9 mouse cellular contexts compared by ENCODE assay signal in the genomic region with DNA sequence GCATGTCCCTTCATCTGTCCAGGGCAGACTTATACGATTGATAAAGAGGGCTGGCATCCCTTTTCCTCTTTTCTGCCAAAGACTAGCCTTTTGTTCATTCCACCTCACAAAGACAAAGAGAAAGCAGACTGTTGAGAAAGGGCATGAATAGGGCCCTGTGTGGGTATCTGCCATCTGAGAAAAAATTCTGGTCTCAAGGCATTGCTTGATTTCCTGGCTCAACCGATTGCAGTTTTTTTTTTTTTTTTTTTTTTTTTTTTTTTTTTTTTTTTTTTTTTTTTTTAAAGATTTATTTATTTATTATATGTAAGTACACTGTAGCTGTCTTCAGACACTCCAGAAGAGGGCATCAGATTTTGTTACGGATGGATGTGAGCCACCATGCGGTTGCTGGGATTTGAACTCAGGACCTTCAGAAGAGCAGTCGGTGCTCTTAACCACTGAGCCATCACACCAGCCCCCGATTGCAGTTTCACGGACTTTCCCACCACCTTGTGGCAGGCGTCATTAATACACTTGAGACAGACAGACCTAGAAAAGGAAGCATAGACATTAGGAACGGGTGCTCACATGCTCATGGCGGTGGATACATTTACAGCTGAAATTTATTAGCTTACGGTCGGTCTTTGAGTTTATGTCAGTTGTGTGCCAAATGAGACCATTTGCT. TPM values are rescaled to one million over a fixed set of nuclear protein-coding genes. Genes with fewer than 3 reads are reported as not detected.
DNase-seq lines count a peak whose midpoint lies in the region; ATAC-seq lines count a peak whose summit lies in the region.
"Not testable (repeated sequence)": the region's sequence is repeated elsewhere in the genome, so short reads cannot be mapped to it uniquely, and the experiment has no call there.
"Had no signal": no experiment of that assay in that cellular context is flagged by ENCODE, and none has a peak within 500 bp of the region (broad histone marks: within the 10 kb centered on the region; RNA-seq: fewer than 3 reads in every experiment).

No protein-coding gene starts in this region.

- H3K9ac ChIP-seq in forebrain, embryonic 14.5 days (ENCODE audit: low read length), result peak overlapping the region; percentile 86; the same call in 1 of the 2 replicates
- peak overlapping the region; percentile 79 for H3K9ac ChIP-seq in hindbrain, embryonic 12.5 days
- peak overlapping the region; percentile 21; the same call in 1 of the 2 replicates for H3K9ac ChIP-seq in lung, embryonic 16.5 days (ENCODE audit: low read length)
- H3K9ac ChIP-seq in neural tube, embryonic 11.5 days (ENCODE audit: low read length), result peak overlapping the region; percentile 90; the same call in 1 of the 2 replicates

- not testable (repeated sequence) for H3K27ac ChIP-seq in forebrain, embryonic 14.5 days (ENCODE audit: low read depth, low read length); hindbrain, embryonic 12.5 days; lung, embryonic 16.5 days (ENCODE audit: low read length); neural tube, embryonic 11.5 days (ENCODE audit: low read depth, low read length)

- H3K9me3 ChIP-seq in forebrain, embryonic 14.5 days (replicated peaks; ENCODE audit: control insufficient read depth, low read length); hindbrain, embryonic 12.5 days (replicated peaks); lung, embryonic 16.5 days (ENCODE audit: control insufficient read depth, low read length); neural tube, embryonic 11.5 days (ENCODE audit: control insufficient read depth, low read length): not testable (repeated sequence)

- not testable (repeated sequence) for H3K27me3 ChIP-seq in forebrain, embryonic 14.5 days (replicated peaks; ENCODE audit: control insufficient read depth, insufficient read depth, low read length); hindbrain, embryonic 12.5 days; lung, embryonic 16.5 days (ENCODE audit: control insufficient read depth, insufficient read depth, low read depth, low read length); neural tube, embryonic 11.5 days (ENCODE audit: control insufficient read depth, insufficient read depth, low read length)

- DNase-seq in ES-CJ7 (ENCODE audit: low read depth, low spot score), result peak; percentile 84
- DNase-seq in cerebellum, postnatal 10 days, result peak; percentile 78 to 82
- DNase-seq in forebrain, embryonic 14.5 days (ENCODE audit: low spot score); neural tube, embryonic 11.5 days (ENCODE audit: low spot score): not testable (repeated sequence)
- DNase-seq in kidney, postnatal 4 days, result peak; percentile 72 to 79
- DNase-seq in thymus, postnatal 14 days, result peak; percentile 78

- peaks cover 11% of the 10 kb centered on the region for H3K36me3 ChIP-seq in forebrain, embryonic 14.5 days (ENCODE audit: control insufficient read depth, insufficient read depth, low read length)
- peaks cover 10% of the 10 kb centered on the region for H3K36me3 ChIP-seq in hindbrain, embryonic 12.5 days
- not testable (repeated sequence) for H3K36me3 ChIP-seq in lung, embryonic 16.5 days (ENCODE audit: control insufficient read depth, insufficient read depth, low read length); neural tube, embryonic 11.5 days (ENCODE audit: control insufficient read depth, insufficient read depth, low read length)

- peak overlapping the region; percentile 97 for H3K4me3 ChIP-seq in forebrain, embryonic 14.5 days (ENCODE audit: low read depth, low read length)
- peak overlapping the region; percentile 95 for H3K4me3 ChIP-seq in hindbrain, embryonic 12.5 days
- H3K4me3 ChIP-seq in lung, embryonic 16.5 days (ENCODE audit: low read length), result peak overlapping the region; percentile 96
- H3K4me3 ChIP-seq in neural tube, embryonic 11.5 days (ENCODE audit: low read depth, low read length), result peak overlapping the region; percentile 95

- H3K4me2 ChIP-seq in forebrain, embryonic 14.5 days (ENCODE audit: low read length), result peak overlapping the region; percentile 96
- H3K4me2 ChIP-seq in hindbrain, embryonic 12.5 days (replicated peaks), result peak overlapping the region; percentile 77
- peak overlapping the region; percentile 97 for H3K4me2 ChIP-seq in lung, embryonic 16.5 days (ENCODE audit: low read depth, low read length)
- H3K4me2 ChIP-seq in neural tube, embryonic 11.5 days (ENCODE audit: low read depth), result peak overlapping the region; percentile 95

- WGBS in forebrain, embryonic 14.5 days, result 49% methylated on average over 11 of the region's 12 CpGs
- 64% methylated on average over 12 of the region's 12 CpGs for WGBS in hindbrain, embryonic 12.5 days
- 49% methylated on average over 11 of the region's 12 CpGs for WGBS in lung, embryonic 16.5 days
- WGBS in neural tube, embryonic 11.5 days, result 65% methylated on average over 10 of the region's 12 CpGs

- peaks cover 12% of the 10 kb centered on the region for H3K4me1 ChIP-seq in forebrain, embryonic 14.5 days (ENCODE audit: control insufficient read depth, insufficient read depth, low read length)
- peaks cover 16% of the 10 kb centered on the region for H3K4me1 ChIP-seq in hindbrain, embryonic 12.5 days
- H3K4me1 ChIP-seq in lung, embryonic 16.5 days (replicated peaks; ENCODE audit: control insufficient read depth, insufficient read depth, low read length), result peaks cover 12% of the 10 kb centered on the region
- not testable (repeated sequence) for H3K4me1 ChIP-seq in neural tube, embryonic 11.5 days (ENCODE audit: control insufficient read depth, insufficient read depth, low read length)

- ATAC-seq in forebrain, embryonic 14.5 days; hindbrain, embryonic 12.5 days (ENCODE audit: low FRiP score); lung, embryonic 16.5 days (ENCODE audit: low read depth); neural tube, embryonic 11.5 days (ENCODE audit: insufficient read depth, low FRiP score, low TSS enrichment): not testable (repeated sequence)

RNA-seq across cellular contexts. Expression of a gene that starts 1.3 kb away (rescaled TPM):
- 14.7 and 17.4 TPM in 2 replicates for polyA plus RNA-seq in forebrain, embryonic 14.5 days (2014; fragmentation: Nextera tagmentation; extraction: Ambion mirVana)
- polyA plus RNA-seq in hindbrain, embryonic 12.5 days (2016; fragmentation: Nextera tagmentation; extraction: Ambion mirVana), result 16.5 and 18.6 TPM in 2 replicates
- polyA plus RNA-seq in lung, embryonic 16.5 days (2015; fragmentation: Nextera tagmentation; extraction: Ambion mirVana), result 20.3 and 22.0 TPM in 2 replicates
- 11.4 and 13.0 TPM in 2 replicates for polyA plus RNA-seq in neural tube, embryonic 11.5 days (2014; fragmentation: Nextera tagmentation; extraction: Ambion mirVana)

RNA-seq across cellular contexts. Expression of a gene that starts 5.8 kb away (rescaled TPM):
- polyA plus RNA-seq in forebrain, embryonic 14.5 days (2014; fragmentation: Nextera tagmentation; extraction: Ambion mirVana), result 6.6 and 9.9 TPM in 2 replicates
- 13.2 and 14.9 TPM in 2 replicates for polyA plus RNA-seq in hindbrain, embryonic 12.5 days (2016; fragmentation: Nextera tagmentation; extraction: Ambion mirVana)
- 6.4 and 6.5 TPM in 2 replicates for polyA plus RNA-seq in lung, embryonic 16.5 days (2015; fragmentation: Nextera tagmentation; extraction: Ambion mirVana)
- 4.0 and 5.3 TPM in 2 replicates for polyA plus RNA-seq in neural tube, embryonic 11.5 days (2014; fragmentation: Nextera tagmentation; extraction: Ambion mirVana)

RNA-seq across cellular contexts. Expression of a gene that starts 9.9 kb away (rescaled TPM):
- 4.7 and 6.0 TPM in 2 replicates for polyA plus RNA-seq in forebrain, embryonic 14.5 days (2014; fragmentation: Nextera tagmentation; extraction: Ambion mirVana)
- polyA plus RNA-seq in hindbrain, embryonic 12.5 days (2016; fragmentation: Nextera tagmentation; extraction: Ambion mirVana), result 3.5 and 6.2 TPM in 2 replicates
- 4.5 and 5.9 TPM in 2 replicates for polyA plus RNA-seq in lung, embryonic 16.5 days (2015; fragmentation: Nextera tagmentation; extraction: Ambion mirVana)
- 5.1 and 6.6 TPM in 2 replicates for polyA plus RNA-seq in neural tube, embryonic 11.5 days (2014; fragmentation: Nextera tagmentation; extraction: Ambion mirVana)

RNA-seq across cellular contexts. Expression of a gene that starts 14.3 kb away (rescaled TPM):
- polyA plus RNA-seq in forebrain, embryonic 14.5 days (2014; fragmentation: Nextera tagmentation; extraction: Ambion mirVana), result not detected in 2 replicates
- polyA plus RNA-seq in hindbrain, embryonic 12.5 days (2016; fragmentation: Nextera tagmentation; extraction: Ambion mirVana), result not detected in 2 replicates
- polyA plus RNA-seq in lung, embryonic 16.5 days (2015; fragmentation: Nextera tagmentation; extraction: Ambion mirVana), result 0.67 TPM in 1 of 2 replicates, not detected in the other
- polyA plus RNA-seq in neural tube, embryonic 11.5 days (2014; fragmentation: Nextera tagmentation; extraction: Ambion mirVana), result not detected in 2 replicates
- polyA plus RNA-seq: inflammation-experienced regulatory T-cells, adult 6 months had no signal

RNA-seq across cellular contexts. Expression of a gene that starts 14.5 kb away (rescaled TPM):
- 67.4 and 98.5 TPM in 2 replicates for polyA plus RNA-seq in forebrain, embryonic 14.5 days (2014; fragmentation: Nextera tagmentation; extraction: Ambion mirVana)
- 37.8 and 40.5 TPM in 2 replicates for polyA plus RNA-seq in hindbrain, embryonic 12.5 days (2016; fragmentation: Nextera tagmentation; extraction: Ambion mirVana)
- 8.3 and 9.1 TPM in 2 replicates for polyA plus RNA-seq in lung, embryonic 16.5 days (2015; fragmentation: Nextera tagmentation; extraction: Ambion mirVana)
- 29.9 and 34.0 TPM in 2 replicates for polyA plus RNA-seq in neural tube, embryonic 11.5 days (2014; fragmentation: Nextera tagmentation; extraction: Ambion mirVana)

Comparison
In these comparisons a context has a peak if more than half of its experiments do, and no peak if none do; other contexts are left out.
1. H3K9ac ChIP-seq: peak in every context shown above with its lines; median percentile 90 in neural tube, embryonic 11.5 days; 86 in forebrain, embryonic 14.5 days; 79 in hindbrain, embryonic 12.5 days; 21 in lung, embryonic 16.5 days.